Mouse (Mus musculus): ENCODE data around the gene Aes. TPM values are rescaled to one million over a fixed set of nuclear protein-coding genes. Genes with fewer than 3 reads are reported as not detected.

Aes gene
- polyA plus RNA-seq, 1 experiment from 2014 or later = 515 TPM

DNA sequence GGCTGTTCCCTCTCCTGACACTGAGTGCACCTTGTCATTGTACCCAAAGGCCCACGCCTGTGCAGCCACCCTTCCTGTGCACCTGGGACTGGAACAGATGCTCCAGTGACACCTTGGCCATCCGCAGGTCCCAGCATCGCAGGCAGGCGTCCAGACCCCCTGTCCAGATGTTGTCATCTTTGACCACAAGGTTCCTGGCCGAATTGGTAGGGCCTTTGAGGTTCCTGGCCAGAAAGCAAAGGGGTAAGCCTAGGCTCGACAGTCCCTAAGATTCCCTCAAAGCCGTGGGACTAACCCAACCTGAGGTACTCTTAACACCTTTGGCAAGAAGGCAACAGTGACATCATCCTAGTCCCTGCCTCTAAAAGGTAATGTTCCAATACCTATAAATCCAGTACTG lies 33.3 kb downstream of the Aes start:
- no peak overlapping the region for H3K27ac ChIP-seq (ENCODE audit: low read depth)
- WGBS = 90% methylated on average over 7 of the region's 7 CpGs
- H3K9me3 ChIP-seq (ENCODE audit: control insufficient read depth, low read length) = no peaks in the 10 kb centered on the region
- H3K4me3 ChIP-seq (ENCODE audit: low read depth, low read length) = no peak overlapping the region
- H3K27me3 ChIP-seq (replicated peaks; ENCODE audit: control insufficient read depth, insufficient read depth, low read length) = peaks cover 23% of the 10 kb centered on the region
- no peak overlapping the region for H3K9ac ChIP-seq (ENCODE audit: low read length)
- H3K4me2 ChIP-seq (ENCODE audit: low read length) = no peak overlapping the region
- ATAC-seq (replicated peaks; ENCODE audit: low FRiP score, low TSS enrichment, low read depth) (no peak), DNase-seq (ENCODE audit: low spot score) (no peak)
- H3K4me1 ChIP-seq (replicated peaks; ENCODE audit: control insufficient read depth, insufficient read depth, low read length) = peaks cover 25% of the 10 kb centered on the region
- 0 out of 2 replicates have a peak, but pooled peaks cover 7% of the 10 kb centered on the region for H3K36me3 ChIP-seq (ENCODE audit: control insufficient read depth, insufficient read depth, low read length)

DNA sequence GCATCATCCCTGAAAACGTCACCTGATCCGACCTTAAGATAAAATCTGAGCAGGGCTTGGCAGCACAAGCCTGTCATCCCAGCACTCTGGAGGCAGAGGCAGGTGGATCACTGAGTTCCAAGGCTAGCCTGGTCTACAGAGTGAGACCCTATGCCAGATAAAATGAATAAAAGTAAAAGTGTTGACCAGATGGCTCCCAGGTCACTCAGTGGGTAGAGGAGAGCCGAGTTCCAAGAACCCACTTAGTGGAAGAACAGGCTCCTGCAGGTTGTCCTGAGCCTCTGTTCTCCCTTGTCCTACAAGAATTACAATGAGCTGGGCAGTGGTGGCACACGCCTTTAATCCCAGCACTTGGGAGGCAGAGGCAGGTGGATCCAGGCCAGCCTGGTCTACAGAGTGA lies 33.9 kb downstream of the Aes start:
- no peak overlapping the region for H3K27ac ChIP-seq (ENCODE audit: low read depth)
- 0 out of 2 replicates have a peak, but pooled peaks cover 7% of the 10 kb centered on the region for H3K36me3 ChIP-seq (ENCODE audit: control insufficient read depth, insufficient read depth, low read length)
- no peaks in the 10 kb centered on the region for H3K9me3 ChIP-seq (ENCODE audit: control insufficient read depth, low read length)
- no peak overlapping the region for H3K9ac ChIP-seq (ENCODE audit: low read length)
- 63% methylated on average over 4 of the region's 4 CpGs for WGBS
- peaks cover 29% of the 10 kb centered on the region for H3K4me1 ChIP-seq (replicated peaks; ENCODE audit: control insufficient read depth, insufficient read depth, low read length)
- no peak for DNase-seq (ENCODE audit: low spot score)
- no peak overlapping the region for H3K4me2 ChIP-seq (ENCODE audit: low read length)
- peaks cover 23% of the 10 kb centered on the region for H3K27me3 ChIP-seq (replicated peaks; ENCODE audit: control insufficient read depth, insufficient read depth, low read length)
- ATAC-seq (replicated peaks; ENCODE audit: low FRiP score, low TSS enrichment, low read depth) = no peak
- H3K4me3 ChIP-seq (ENCODE audit: low read depth, low read length) = no peak overlapping the region

DNA sequence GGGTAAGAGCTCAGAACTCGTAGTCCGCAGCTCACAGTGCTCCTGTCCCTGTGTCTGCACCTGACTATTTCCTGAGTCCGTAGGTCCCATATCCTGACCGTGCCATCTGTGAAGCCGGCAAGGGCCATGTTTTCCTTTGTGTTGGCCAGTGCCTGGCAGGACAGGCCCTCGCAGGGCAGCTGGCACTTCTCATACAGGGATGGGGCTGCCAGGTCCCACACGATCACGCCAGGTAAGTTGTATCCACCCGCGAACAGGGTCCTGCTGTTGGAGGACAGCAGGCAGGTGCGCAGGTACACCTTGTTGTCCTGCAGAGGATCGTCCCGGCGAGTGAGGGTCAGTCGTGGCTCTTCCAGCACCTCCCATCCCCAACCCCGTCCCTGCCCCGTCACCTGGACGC lies 34.6 kb downstream of the Aes start:
- DNase-seq (ENCODE audit: low spot score) (no peak), ATAC-seq (replicated peaks; ENCODE audit: low FRiP score, low TSS enrichment, low read depth) (no peak)
- no peak overlapping the region for H3K4me2 ChIP-seq (ENCODE audit: low read length)
- peaks cover 23% of the 10 kb centered on the region for H3K27me3 ChIP-seq (replicated peaks; ENCODE audit: control insufficient read depth, insufficient read depth, low read length)
- peaks cover 29% of the 10 kb centered on the region for H3K4me1 ChIP-seq (replicated peaks; ENCODE audit: control insufficient read depth, insufficient read depth, low read length)
- H3K9ac ChIP-seq (ENCODE audit: low read length) = no peak overlapping the region
- H3K4me3 ChIP-seq (ENCODE audit: low read depth, low read length) = no peak overlapping the region
- 64% methylated on average over 18 of the region's 18 CpGs for WGBS
- 0 out of 2 replicates have a peak, but pooled peaks cover under 1% of the 10 kb centered on the region for H3K36me3 ChIP-seq (ENCODE audit: control insufficient read depth, insufficient read depth, low read length)
- no peaks in the 10 kb centered on the region for H3K9me3 ChIP-seq (ENCODE audit: control insufficient read depth, low read length)
- no peak overlapping the region for H3K27ac ChIP-seq (ENCODE audit: low read depth)

DNA sequence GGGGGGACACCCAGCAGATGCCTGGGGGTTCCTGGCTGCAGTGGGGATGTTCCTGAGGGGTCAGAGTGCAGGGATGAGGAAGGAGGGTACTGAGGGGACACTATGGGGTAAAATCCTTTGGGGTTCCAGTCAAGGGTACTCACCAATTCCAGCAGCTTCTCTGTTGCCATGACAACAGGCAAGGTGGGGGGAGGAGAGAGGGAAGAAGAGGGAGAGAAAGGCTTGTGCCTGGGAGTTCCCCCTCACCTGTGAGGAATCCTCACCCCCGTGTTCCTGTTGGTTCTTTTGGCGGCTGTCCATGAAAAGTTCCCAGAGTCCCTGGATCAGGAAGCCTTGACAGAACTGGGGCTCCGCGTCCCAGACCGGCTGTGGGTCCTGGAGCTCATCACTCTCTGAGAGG lies 36.3 kb downstream of the Aes start:
- DNase-seq (ENCODE audit: low spot score) (no peak), ATAC-seq (replicated peaks; ENCODE audit: low FRiP score, low TSS enrichment, low read depth) (no peak)
- H3K9ac ChIP-seq (ENCODE audit: low read length) = no peak overlapping the region
- 29% methylated on average over 5 of the region's 5 CpGs for WGBS
- H3K4me3 ChIP-seq (ENCODE audit: low read depth, low read length) = no peak overlapping the region
- H3K4me2 ChIP-seq (ENCODE audit: low read length) = no peak overlapping the region; the same call in 1 of the 2 replicates
- H3K27me3 ChIP-seq (replicated peaks; ENCODE audit: control insufficient read depth, insufficient read depth, low read length) = peaks cover 23% of the 10 kb centered on the region
- no peaks in the 10 kb centered on the region for H3K9me3 ChIP-seq (ENCODE audit: control insufficient read depth, low read length)
- H3K36me3 ChIP-seq (ENCODE audit: control insufficient read depth, insufficient read depth, low read length) = no peaks in the 10 kb centered on the region
- peaks cover 33% of the 10 kb centered on the region for H3K4me1 ChIP-seq (replicated peaks; ENCODE audit: control insufficient read depth, insufficient read depth, low read length)
- H3K27ac ChIP-seq (ENCODE audit: low read depth) = no peak overlapping the region

DNA sequence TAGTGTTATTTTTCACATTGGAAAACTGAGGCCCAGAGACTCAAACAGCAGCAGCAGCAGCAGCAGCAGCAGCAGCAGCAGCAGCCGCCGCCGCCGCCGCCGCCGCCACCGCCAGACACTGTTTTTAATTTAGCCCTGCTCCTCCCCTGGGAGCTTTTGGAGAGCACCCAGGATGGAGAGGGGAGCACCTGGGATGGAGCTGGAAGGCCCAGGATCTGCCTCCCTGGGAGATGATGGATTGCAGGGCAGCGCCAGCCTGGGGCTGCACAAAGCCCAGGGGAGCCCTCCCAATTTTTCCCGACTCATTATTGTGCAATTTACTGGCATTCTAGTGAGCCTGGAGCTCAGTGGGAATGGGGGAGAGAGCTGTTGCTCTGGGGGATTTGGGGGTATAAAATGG lies 37.3 kb downstream of the Aes start:
- Histone ChIP-seq H3K4me2 (ENCODE audit: low read length) (peak overlapping the region; percentile 49), H3K27me3 (replicated peaks; ENCODE audit: control insufficient read depth, insufficient read depth, low read length) (peaks cover 23% of the 10 kb centered on the region), H3K4me3 (ENCODE audit: low read depth, low read length) (peak overlapping the region; percentile 10; the same call in 1 of the 2 replicates), H3K9ac (ENCODE audit: low read length) (peak overlapping the region; percentile 22; the same call in 1 of the 2 replicates), H3K4me1 (replicated peaks; ENCODE audit: control insufficient read depth, insufficient read depth, low read length) (peaks cover 42% of the 10 kb centered on the region), H3K9me3 (ENCODE audit: control insufficient read depth, low read length) (no peaks in the 10 kb centered on the region), H3K36me3 (ENCODE audit: control insufficient read depth, insufficient read depth, low read length) (no peaks in the 10 kb centered on the region), H3K27ac (ENCODE audit: low read depth) (0 out of 2 replicates have a peak overlapping the region, but pooled peaks have one; percentile 51)
- ATAC-seq (replicated peaks; ENCODE audit: low FRiP score, low TSS enrichment, low read depth) (no peak), DNase-seq (ENCODE audit: low spot score) (no peak)
- WGBS = 13% methylated on average over 10 of the region's 10 CpGs

DNA sequence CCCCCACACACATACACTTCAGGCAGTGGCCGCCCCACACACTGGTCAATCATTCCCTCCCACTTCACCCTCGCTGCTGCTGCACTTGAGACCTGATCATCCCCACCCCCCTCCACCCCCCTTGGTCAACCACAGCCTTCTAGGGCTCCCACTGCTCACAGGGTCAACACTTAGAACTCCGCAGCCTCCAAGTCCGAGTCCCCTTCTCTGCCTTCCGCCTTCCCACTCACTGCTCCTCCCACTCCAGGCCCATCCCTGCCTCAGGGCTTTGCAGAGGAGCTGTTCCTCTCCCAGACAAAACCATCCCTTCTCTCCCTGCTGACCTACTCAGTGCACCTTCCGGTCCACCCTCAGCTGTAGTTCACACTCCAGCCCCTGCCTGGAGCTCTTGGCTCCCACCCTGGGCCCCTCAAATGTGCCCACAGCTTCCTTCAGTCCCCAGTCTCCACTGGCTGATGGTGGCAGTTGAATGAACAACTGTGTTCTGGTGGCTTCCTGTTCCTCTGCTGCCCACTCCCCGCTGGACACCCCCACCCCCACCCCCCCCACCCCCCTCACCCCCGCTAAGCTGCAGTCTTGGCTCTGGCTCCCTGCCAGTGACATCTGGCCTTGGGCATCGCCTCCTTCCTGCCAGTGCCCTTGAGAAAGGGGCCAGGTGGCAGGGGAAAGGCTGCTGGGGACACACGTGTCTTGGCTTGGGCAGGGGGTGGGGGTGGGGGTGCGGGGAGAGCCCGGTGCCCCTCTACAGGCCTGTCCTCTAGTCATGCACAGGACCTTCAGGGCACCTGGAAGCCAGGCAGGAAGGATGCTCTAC lies 38.1 kb downstream of the Aes start:
- peaks cover 45% of the 10 kb centered on the region for H3K4me1 ChIP-seq (replicated peaks; ENCODE audit: control insufficient read depth, insufficient read depth, low read length)

DNA sequence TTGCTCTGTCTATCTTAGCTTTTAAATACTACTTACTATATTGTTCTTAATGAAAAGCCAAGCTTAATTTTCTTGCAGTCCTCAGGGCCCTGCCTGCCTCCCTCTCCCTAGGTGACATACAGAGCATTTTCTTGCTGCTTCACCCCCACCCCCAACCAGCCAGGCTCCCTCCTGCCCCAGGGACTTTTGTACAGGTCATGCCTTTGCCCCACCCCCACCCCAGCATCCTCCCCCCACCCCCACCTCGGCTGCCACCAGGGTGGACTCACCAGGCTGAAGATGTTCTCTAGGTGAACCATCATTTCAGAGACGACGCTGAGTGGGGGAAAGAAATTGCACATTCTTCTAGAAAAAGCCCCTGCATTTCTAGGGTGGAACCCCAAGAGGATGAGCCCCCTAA lies 39.1 kb downstream of the Aes start:
- Histone ChIP-seq H3K4me1 (replicated peaks; ENCODE audit: control insufficient read depth, insufficient read depth, low read length) (peaks cover 50% of the 10 kb centered on the region), H3K9ac (ENCODE audit: low read length) (no peak overlapping the region), H3K27me3 (replicated peaks; ENCODE audit: control insufficient read depth, insufficient read depth, low read length) (peaks cover 15% of the 10 kb centered on the region; the same call in 1 of the 2 replicates), H3K4me3 (ENCODE audit: low read depth, low read length) (no peak overlapping the region), H3K4me2 (ENCODE audit: low read length) (no peak overlapping the region), H3K27ac (ENCODE audit: low read depth) (no peak overlapping the region), H3K9me3 (ENCODE audit: control insufficient read depth, low read length) (no peaks in the 10 kb centered on the region), H3K36me3 (ENCODE audit: control insufficient read depth, insufficient read depth, low read length) (no peaks in the 10 kb centered on the region)
- ATAC-seq (replicated peaks; ENCODE audit: low FRiP score, low TSS enrichment, low read depth) = no peak
- 32% methylated on average over 3 of the region's 3 CpGs for WGBS
- DNase-seq (ENCODE audit: low spot score) = no peak

More for the DNA sequence above, 38.1 kb downstream of the Aes start:
- no peak overlapping the region; the same call in 1 of the 2 replicates for H3K9ac ChIP-seq (ENCODE audit: low read length)
- peak overlapping the region; percentile 49 for H3K4me2 ChIP-seq (ENCODE audit: low read length)
- WGBS = 6% methylated on average over 11 of the region's 12 CpGs
- peak overlapping the region; percentile 10; the same call in 1 of the 2 replicates for H3K4me3 ChIP-seq (ENCODE audit: low read depth, low read length)
- H3K36me3 ChIP-seq (ENCODE audit: control insufficient read depth, insufficient read depth, low read length) = no peaks in the 10 kb centered on the region
- peak overlapping the region; percentile 51; the same call in 1 of the 2 replicates for H3K27ac ChIP-seq (ENCODE audit: low read depth)
- H3K9me3 ChIP-seq (ENCODE audit: control insufficient read depth, low read length) = no peaks in the 10 kb centered on the region
- DNase-seq (ENCODE audit: low spot score) = peak; percentile 73
- 0 out of 2 replicates have a peak, but pooled peaks have one; percentile 13 for ATAC-seq (replicated peaks; ENCODE audit: low FRiP score, low TSS enrichment, low read depth)
- H3K27me3 ChIP-seq (replicated peaks; ENCODE audit: control insufficient read depth, insufficient read depth, low read length) = peaks cover 22% of the 10 kb centered on the region

DNA sequence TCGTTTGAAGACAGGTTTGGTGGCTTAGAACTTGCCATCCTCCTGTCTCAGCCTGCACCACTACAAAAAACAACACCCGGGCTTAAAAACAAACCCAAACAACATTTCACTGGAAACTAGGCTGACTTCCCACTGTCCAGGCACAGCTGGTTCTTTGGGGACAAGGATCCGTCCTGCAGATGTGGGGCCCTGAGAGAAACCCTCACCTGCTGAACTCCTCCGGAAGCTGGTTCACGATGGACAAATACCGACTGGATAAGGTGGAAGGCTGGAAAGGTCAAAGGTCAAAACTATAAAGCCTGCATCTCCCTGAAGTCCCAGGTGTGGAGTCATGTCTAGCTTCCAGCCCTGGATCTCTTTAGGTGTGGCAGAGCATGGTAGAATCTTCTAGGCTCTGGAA lies 39.6 kb downstream of the Aes start:
- H3K27ac ChIP-seq (ENCODE audit: low read depth) = no peak overlapping the region

More for the DNA sequence above, 39.6 kb downstream of the Aes start:
- ATAC-seq (replicated peaks; ENCODE audit: low FRiP score, low TSS enrichment, low read depth) (no peak), DNase-seq (ENCODE audit: low spot score) (no peak)
- no peak overlapping the region for H3K4me3 ChIP-seq (ENCODE audit: low read depth, low read length)
- peaks cover 11% of the 10 kb centered on the region; the same call in 1 of the 2 replicates for H3K27me3 ChIP-seq (replicated peaks; ENCODE audit: control insufficient read depth, insufficient read depth, low read length)
- H3K4me1 ChIP-seq (replicated peaks; ENCODE audit: control insufficient read depth, insufficient read depth, low read length) = peaks cover 50% of the 10 kb centered on the region
- H3K9me3 ChIP-seq (ENCODE audit: control insufficient read depth, low read length) = no peaks in the 10 kb centered on the region
- no peak overlapping the region for H3K4me2 ChIP-seq (ENCODE audit: low read length)
- H3K36me3 ChIP-seq (ENCODE audit: control insufficient read depth, insufficient read depth, low read length) = no peaks in the 10 kb centered on the region
- 39% methylated on average over 6 of the region's 6 CpGs for WGBS
- H3K9ac ChIP-seq (ENCODE audit: low read length) = no peak overlapping the region
